Mouse (Mus musculus) left cerebral cortex, postnatal 25 days (tissue): ENCODE measurements around the gene Klhl9. TPM values are rescaled to one million over a fixed set of nuclear protein-coding genes. Genes with fewer than 3 reads are reported as not detected.

Experiments used
- DNase-seq, 2 experiments: peaks; one replicate each; pipeline ENCODE4 v3.0.0; 2022; ENCODE audit warnings: low spot score in 2 of 2, mixed read lengths in 1 of 2
- intact Hi-C: fragments of 180-260 bp; cut with DNase I; formaldehyde crosslinking; loops from one replicate; pipeline ENCODE4 v1.15.1; 2025
- total RNA-seq, 2 experiments: library from RNA; stranded (reverse); gene quantifications; 2 replicates each; pipeline ENCODE4 v1.2.3; 2021

Klhl9 gene
- total RNA-seq, 2 experiments from 2014 or later: 104 to 108 TPM

- DNase-seq: no peak
- intact Hi-C loops: no loop called here
Measured at GRCm38 (mm10) chr4:88723497-88724090, 1.3 kb upstream of the Klhl9 start.

- intact Hi-C loops: no loop called here
- DNase-seq: no peak
Measured at GRCm38 (mm10) chr4:88718715-88719114, 3.5 kb downstream of the Klhl9 start.

- no peak for DNase-seq
- intact Hi-C loops: no loop called here
Measured at GRCm38 (mm10) chr4:88715059-88715458, 7.2 kb downstream of the Klhl9 start.

- intact Hi-C loops: no loop called here
- no peak for DNase-seq
Measured at GRCm38 (mm10) chr4:88714281-88714680, 8.0 kb downstream of the Klhl9 start.

- DNase-seq: no peak
- intact Hi-C loops: no loop called here
Measured at GRCm38 (mm10) chr4:88707128-88707826, 15.0 kb downstream of the Klhl9 start.

- intact Hi-C loops: no loop called here
- DNase-seq: no peak
Measured at GRCm38 (mm10) chr4:88705924-88706323, 16.3 kb downstream of the Klhl9 start.

- no peak for DNase-seq
- intact Hi-C loops: no loop called here
Measured at GRCm38 (mm10) chr4:88699301-88699700, 23.0 kb downstream of the Klhl9 start.

- intact Hi-C loops: no loop called here
- no peak for DNase-seq
Measured at GRCm38 (mm10) chr4:88698781-88699180, 23.5 kb downstream of the Klhl9 start.

GRCm38 (mm10) chr4:88697753-88698152 is 24.5 kb downstream of the Klhl9 start:
- DNase-seq: no peak
- intact Hi-C loops: loop anchor here (2.0 kb wide), 1 partner anchor 29 kb away; no protein-coding TSS in a partner anchor

- intact Hi-C loops: loop anchor here (2.0 kb wide), 1 partner anchor 30 kb away; no protein-coding TSS in a partner anchor
- no peak for DNase-seq
Measured at GRCm38 (mm10) chr4:88697108-88697507, 25.2 kb downstream of the Klhl9 start.

GRCm38 (mm10) chr4:88696237-88696884 is 25.9 kb downstream of the Klhl9 start:
- intact Hi-C loops: loop anchor here (2.0 kb wide), 1 partner anchor 30 kb away; no protein-coding TSS in a partner anchor
- DNase-seq: peak; percentile 69 to 77

- no peak for DNase-seq
- intact Hi-C loops: no loop called here
Measured at GRCm38 (mm10) chr4:88693392-88693791, 28.9 kb downstream of the Klhl9 start.

- intact Hi-C loops: no loop called here
- DNase-seq: no peak
Measured at GRCm38 (mm10) chr4:88692537-88692936, 29.7 kb downstream of the Klhl9 start.

GRCm38 (mm10) chr4:88691259-88691658 is 31.0 kb downstream of the Klhl9 start, which contains the start of gene Ifnab:
Gene Ifnab (minus strand): TSS chr4:88691359.
- intact Hi-C loops: no loop called here
- DNase-seq: no peak

- intact Hi-C loops: no loop called here
Measured at GRCm38 (mm10) chr4:88683812-88684211, 38.5 kb downstream of the Klhl9 start, which contains the start of gene Ifna2. Gene Ifna2 (minus strand): TSS chr4:88683912.

GRCm38 (mm10) chr4:88681353-88681752 is 40.9 kb downstream of the Klhl9 start:
- no peak for DNase-seq
- intact Hi-C loops: no loop called here

More at GRCm38 (mm10) chr4:88683812-88684211, 38.5 kb downstream of the Klhl9 start, which contains the start of gene Ifna2:
- no peak for DNase-seq

- peak; percentile 11 to 19 for DNase-seq
Measured at GRCm38 (mm10) chr4:88680362-88680761, 41.9 kb downstream of the Klhl9 start.

GRCm38 (mm10) chr4:88676824-88677223 is 45.4 kb downstream of the Klhl9 start, which contains the start of gene Ifna16:
Gene Ifna16 (minus strand): TSS chr4:88676924.
- intact Hi-C loops: no loop called here

More at GRCm38 (mm10) chr4:88680362-88680761, 41.9 kb downstream of the Klhl9 start:
- intact Hi-C loops: no loop called here

More at GRCm38 (mm10) chr4:88676824-88677223, 45.4 kb downstream of the Klhl9 start, which contains the start of gene Ifna16:
- no peak for DNase-seq
